Mouse (Mus musculus) E14TG2a.4 (cell line): Measurements from ENCODE around the gene Rpusd3.

Source experiments
- H3K27me3 ChIP-seq: 2 replicates; pipeline ENCODE4 v1.6.1; 2014; ENCODE audit warnings: low read length, control low read depth; ENCODE audit not compliant: insufficient read depth
- H3K36me3 ChIP-seq: 2 replicates; pipeline ENCODE4 v1.6.1; 2014; ENCODE audit warnings: low read length, control low read depth; ENCODE audit not compliant: insufficient read depth
- H3K4me1 ChIP-seq: replicated peaks from 2 replicates; pipeline ENCODE4 v1.6.1; 2014; ENCODE audit warnings: low read depth, low read length, control low read depth
- H3K4me3 ChIP-seq: replicated peaks from 2 replicates; pipeline ENCODE4 v1.5.1; 2014; ENCODE audit warnings: mild to moderate bottlenecking, low read length
- H3K9me3 ChIP-seq: 2 replicates; pipeline ENCODE4 v1.6.1; 2014; ENCODE audit warnings: low read length, control low read depth
- CTCF ChIP-seq: conservative IDR thresholded peaks from 2 replicates; pipeline ENCODE4 v1.5.1; 2014; ENCODE audit warnings: low read length
- NANOG ChIP-seq: IDR thresholded peaks from 2 replicates; pipeline ENCODE4 v1.6.1; 2014; ENCODE audit warnings: borderline replicate concordance, low read length, mixed read lengths
- POU5F1 ChIP-seq: IDR thresholded peaks from 2 replicates; pipeline ENCODE4 v1.6.1; 2014; ENCODE audit warnings: low read length, borderline replicate concordance

The Rpusd3 gene

DNA sequence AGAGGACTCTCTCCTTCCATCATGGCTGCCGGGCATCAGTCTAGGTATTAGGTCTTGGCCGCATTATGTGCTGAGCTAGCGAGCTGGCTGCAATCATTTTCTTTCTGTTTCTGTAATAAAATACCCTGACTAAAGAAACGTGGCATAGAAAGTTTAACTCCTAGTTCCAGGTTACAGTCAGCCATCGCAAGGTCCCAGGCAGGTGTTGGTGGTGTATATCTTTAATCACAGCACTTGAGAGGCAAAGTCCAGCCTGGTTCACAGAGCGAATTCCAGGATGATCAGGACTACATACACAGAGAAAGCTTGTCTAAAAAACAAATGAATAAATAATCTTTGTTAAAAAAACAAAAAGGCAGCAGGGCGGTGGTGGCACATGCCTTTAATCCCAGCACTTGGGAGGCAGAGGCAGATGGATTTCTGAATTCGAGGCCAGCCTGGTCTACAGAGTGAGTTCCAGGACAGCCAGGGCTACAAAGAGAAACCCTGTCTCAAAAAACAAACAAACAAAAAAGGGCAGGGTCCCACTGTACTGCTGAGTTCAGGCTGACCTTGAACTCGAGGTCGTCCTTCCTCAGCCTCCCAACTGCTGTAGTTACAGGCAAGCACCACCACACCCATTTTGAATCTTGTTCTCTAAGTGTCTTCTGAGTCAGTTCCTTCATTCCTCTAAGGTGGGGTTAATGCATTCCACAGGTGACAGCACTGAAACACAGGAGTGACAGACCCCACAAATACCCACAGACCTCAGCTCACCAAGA lies 22.7 kb downstream of the Rpusd3 start:
- TF ChIP-seq NANOG (no peak), CTCF (no peak), POU5F1 (no peak)
- Histone ChIP-seq H3K9me3 (no peaks in the 10 kb centered on the region), H3K36me3 (peaks cover 21% of the 10 kb centered on the region), H3K4me3 (no peak overlapping the region), H3K27me3 (0 out of 2 replicates have a peak, but pooled peaks cover 5% of the 10 kb centered on the region), H3K4me1 (peaks cover 90% of the 10 kb centered on the region)

- no peak overlapping the region for H3K4me3 ChIP-seq
- 0 out of 2 replicates have a peak, but pooled peaks cover 5% of the 10 kb centered on the region for H3K27me3 ChIP-seq
- peaks cover 31% of the 10 kb centered on the region for H3K36me3 ChIP-seq
- peaks cover 88% of the 10 kb centered on the region for H3K4me1 ChIP-seq
- TF ChIP-seq POU5F1 (no peak), CTCF (peak; percentile 43), NANOG (no peak)
- no peaks in the 10 kb centered on the region for H3K9me3 ChIP-seq
Measured at GRCm38 (mm10) chr6:113395501-113395900, 23.6 kb downstream of the Rpusd3 start.

- Histone ChIP-seq H3K36me3 (peaks cover 33% of the 10 kb centered on the region), H3K4me3 (no peak overlapping the region), H3K9me3 (no peaks in the 10 kb centered on the region), H3K4me1 (peaks cover 86% of the 10 kb centered on the region), H3K27me3 (0 out of 2 replicates have a peak, but pooled peaks cover 5% of the 10 kb centered on the region)
- TF ChIP-seq NANOG: no peak
- TF ChIP-seq POU5F1: no peak
- no peak for TF ChIP-seq CTCF
Measured at GRCm38 (mm10) chr6:113394811-113395210, 24.3 kb downstream of the Rpusd3 start.

DNA sequence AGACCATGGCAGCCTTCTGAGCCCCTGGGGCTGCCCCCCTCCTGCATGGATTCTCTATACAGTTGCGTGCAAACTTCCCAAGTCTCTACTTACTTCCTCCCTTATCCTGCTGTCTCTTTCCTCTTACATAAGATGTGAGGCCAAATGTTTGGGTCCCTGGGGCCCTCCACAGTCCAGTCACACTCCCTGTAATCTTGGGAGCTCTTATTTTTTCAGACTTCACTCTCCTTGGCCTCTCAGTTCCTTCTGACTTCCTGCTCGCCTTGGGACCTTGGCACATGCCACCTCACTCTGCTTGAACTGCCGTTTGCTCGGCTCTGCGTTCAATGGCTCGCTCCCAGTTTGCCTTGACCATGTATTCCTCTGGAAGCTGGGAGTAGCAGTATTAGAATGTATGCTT lies 25.2 kb downstream of the Rpusd3 start:
- H3K4me3 ChIP-seq: no peak overlapping the region
- no peak for TF ChIP-seq NANOG
- TF ChIP-seq CTCF: no peak
- no peak for TF ChIP-seq POU5F1
- H3K9me3 ChIP-seq: no peaks in the 10 kb centered on the region
- peaks cover 93% of the 10 kb centered on the region for H3K4me1 ChIP-seq
- 0 out of 2 replicates have a peak, but pooled peaks cover 5% of the 10 kb centered on the region for H3K27me3 ChIP-seq
- peaks cover 39% of the 10 kb centered on the region for H3K36me3 ChIP-seq

GRCm38 (mm10) chr6:113392387-113393071 lies 26.6 kb downstream of the Rpusd3 start:
- H3K27me3 ChIP-seq: 0 out of 2 replicates have a peak, but pooled peaks cover 5% of the 10 kb centered on the region
- peaks cover 49% of the 10 kb centered on the region for H3K36me3 ChIP-seq
- H3K4me3 ChIP-seq: peak overlapping the region; percentile 85
- no peaks in the 10 kb centered on the region for H3K9me3 ChIP-seq
- peaks cover 93% of the 10 kb centered on the region for H3K4me1 ChIP-seq
- TF ChIP-seq POU5F1 (no peak), CTCF (no peak)

GRCm38 (mm10) chr6:113392015-113392386 lies 27.1 kb downstream of the Rpusd3 start:
- peaks cover 55% of the 10 kb centered on the region for H3K36me3 ChIP-seq
- H3K4me3 ChIP-seq: peak overlapping the region; percentile 85
- H3K9me3 ChIP-seq: no peaks in the 10 kb centered on the region
- peaks cover 93% of the 10 kb centered on the region for H3K4me1 ChIP-seq
- TF ChIP-seq NANOG (no peak), POU5F1 (no peak), CTCF (no peak)
- H3K27me3 ChIP-seq: 0 out of 2 replicates have a peak, but pooled peaks cover 5% of the 10 kb centered on the region

GRCm38 (mm10) chr6:113390715-113391114 lies 28.4 kb downstream of the Rpusd3 start:
- peaks cover 67% of the 10 kb centered on the region for H3K36me3 ChIP-seq
- peaks cover 84% of the 10 kb centered on the region for H3K4me1 ChIP-seq
- TF ChIP-seq NANOG (no peak), CTCF (no peak), POU5F1 (no peak)
- H3K27me3 ChIP-seq: 0 out of 2 replicates have a peak, but pooled peaks cover 5% of the 10 kb centered on the region
- no peak overlapping the region for H3K4me3 ChIP-seq
- no peaks in the 10 kb centered on the region for H3K9me3 ChIP-seq

GRCm38 (mm10) chr6:113388960-113389359 lies 30.2 kb downstream of the Rpusd3 start, which contains the start of gene Ttll3:
Gene Ttll3, plus strand, starts transcription at chr6:113389260.
- TF ChIP-seq NANOG: no peak
- no peak for TF ChIP-seq POU5F1
- no peak for TF ChIP-seq CTCF
- Histone ChIP-seq H3K4me3 (peak within 1 kb of the TSS; percentile 43), H3K27me3 (0 out of 2 replicates have a peak, but pooled peaks cover 5% of the 10 kb centered on the region), H3K4me1 (peaks cover 83% of the 10 kb centered on the region), H3K36me3 (peaks cover 76% of the 10 kb centered on the region), H3K9me3 (no peaks in the 10 kb centered on the region)

DNA sequence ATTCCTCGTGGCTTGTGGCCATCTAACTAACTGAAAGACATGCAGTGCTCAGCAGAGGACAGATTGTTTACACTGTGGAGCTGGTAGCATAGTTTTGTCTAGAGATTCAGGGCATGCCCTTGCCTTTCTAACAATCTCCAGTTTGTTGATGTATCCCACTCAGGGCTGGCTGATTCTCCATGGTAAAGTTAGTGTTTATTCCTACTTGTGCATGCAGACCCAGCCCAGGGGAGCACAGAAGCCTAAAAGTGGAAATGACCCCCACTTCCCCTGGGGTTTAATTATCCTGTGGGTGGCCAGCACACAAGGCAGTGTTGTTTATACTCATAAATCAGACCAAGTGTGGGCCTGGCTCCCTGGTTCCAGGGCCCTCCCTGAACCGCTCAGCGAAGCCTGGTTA lies 33.1 kb downstream of the Rpusd3 start:
- TF ChIP-seq POU5F1 (no peak), NANOG (no peak), CTCF (no peak)
- H3K36me3 ChIP-seq: peaks cover 100% of the 10 kb centered on the region
- H3K4me1 ChIP-seq: peaks cover 73% of the 10 kb centered on the region
- no peak overlapping the region for H3K4me3 ChIP-seq
- no peaks in the 10 kb centered on the region for H3K27me3 ChIP-seq
- H3K9me3 ChIP-seq: no peaks in the 10 kb centered on the region
